Mouse (Mus musculus): Measurements from ENCODE around the gene Alkbh6. TPM values are rescaled to one million over a fixed set of nuclear protein-coding genes. Genes with fewer than 3 reads are reported as not detected.

The Alkbh6 gene
- total RNA-seq, 2 experiments from 2014 or later = 65.7 to 71.4 TPM

DNA sequence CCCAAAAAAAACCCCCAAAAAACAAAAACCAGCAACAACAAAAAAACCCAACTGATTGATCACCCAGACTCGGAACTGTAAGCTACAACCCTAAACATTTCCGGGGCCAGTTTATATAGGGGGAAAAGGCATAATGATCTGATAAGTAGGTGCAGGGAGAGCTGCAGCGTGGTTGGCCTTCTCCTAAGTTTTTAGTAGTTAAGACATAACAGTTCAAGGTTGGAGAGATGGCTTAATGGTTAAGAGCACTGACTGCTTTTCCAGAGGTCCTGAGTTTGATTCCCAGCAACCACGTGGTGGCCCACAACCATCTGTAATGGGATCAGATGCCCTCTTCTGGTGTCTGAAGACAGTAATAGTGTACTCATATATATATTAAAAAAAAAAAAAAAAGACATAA, 27.0 kb upstream of the Alkbh6 start:
- Histone ChIP-seq H3K27ac (no peak overlapping the region; the same call in 1 of the 2 replicates), H3K4me3 (no peak overlapping the region)
- TF ChIP-seq CTCF (IDR thresholded peaks at IDR 0.05) = no peak
- no peak for DNase-seq (ENCODE audit: extremely low spot score in 1 of 2, low spot score in 2 of 2)
- intact Hi-C loops (cut with DNase I) = loop anchor here (5.0 kb wide), 1 partner anchor 49 kb away; the partner anchor contains the start of genes Polr2i and Tbcb

DNA sequence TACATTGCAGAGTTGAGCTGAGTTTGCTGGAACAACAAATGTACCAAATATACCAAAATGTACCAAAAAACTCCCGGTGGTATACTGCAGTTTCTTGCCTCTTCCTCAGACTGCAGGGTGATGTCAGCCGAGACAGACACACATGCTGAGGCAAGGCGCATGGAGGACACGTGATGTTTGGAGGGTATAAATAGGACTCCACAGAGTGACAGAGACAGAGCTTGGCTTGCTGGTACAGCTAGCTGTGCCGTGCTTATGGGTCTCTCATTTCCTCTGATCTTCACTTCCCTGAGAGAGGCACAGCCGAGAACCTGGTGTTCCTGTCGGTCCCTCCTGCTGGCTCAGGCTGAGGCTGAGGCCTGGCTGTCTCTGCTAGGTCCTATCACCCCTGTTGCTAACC, 25.8 kb upstream of the Alkbh6 start:
- intact Hi-C loops (cut with DNase I) = loop anchor here (5.0 kb wide), 1 partner anchor 50 kb away; the partner anchor contains the start of genes Polr2i and Tbcb
- TF ChIP-seq CTCF (IDR thresholded peaks at IDR 0.05) = no peak
- Histone ChIP-seq H3K27ac (0 out of 2 replicates have a peak overlapping the region, but pooled peaks have one; percentile 8), H3K4me3 (no peak overlapping the region)
- no peak for DNase-seq (ENCODE audit: extremely low spot score in 1 of 2, low spot score in 2 of 2)

DNA sequence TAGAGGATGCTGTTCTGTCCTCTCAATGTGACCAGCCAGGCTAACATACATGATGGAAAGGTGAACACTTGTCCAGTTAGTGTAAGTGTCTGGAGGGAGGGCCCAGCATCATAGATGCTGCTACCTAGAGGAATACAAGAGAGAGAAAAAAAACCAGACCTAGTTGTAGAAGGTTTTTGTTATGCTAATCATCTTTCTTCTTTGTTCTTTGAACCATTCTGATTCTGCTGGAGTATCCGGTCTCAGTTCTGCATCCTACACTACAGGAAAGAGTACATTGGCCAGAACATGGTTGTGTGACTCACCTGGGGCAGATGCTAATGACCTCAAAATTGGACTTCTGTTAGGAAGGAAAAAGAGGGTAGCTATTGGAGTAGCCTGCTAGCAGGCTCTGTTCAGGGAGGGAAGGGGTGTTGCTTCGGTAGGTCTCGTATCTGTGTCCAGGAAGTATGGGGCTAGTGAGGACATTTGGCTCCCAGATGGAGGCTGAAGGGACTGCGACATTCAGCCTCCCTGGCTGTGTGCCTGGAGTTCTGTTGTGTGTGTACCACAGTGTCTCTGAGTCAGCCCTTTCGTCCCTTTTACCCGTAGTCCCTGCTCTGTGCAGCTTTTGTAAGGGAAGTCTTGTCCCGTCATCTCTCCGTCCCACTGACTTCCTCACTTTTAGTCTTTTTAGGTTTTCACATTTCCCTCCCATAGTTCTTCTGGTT, 21.7 kb upstream of the Alkbh6 start:
- DNase-seq (ENCODE audit: extremely low spot score in 1 of 2, low spot score in 2 of 2) = no peak
- Histone ChIP-seq H3K4me3 (no peak overlapping the region), H3K27ac (no peak overlapping the region)
- intact Hi-C loops (cut with DNase I) = no loop called here
- no peak for TF ChIP-seq CTCF (IDR thresholded peaks at IDR 0.05)

DNA sequence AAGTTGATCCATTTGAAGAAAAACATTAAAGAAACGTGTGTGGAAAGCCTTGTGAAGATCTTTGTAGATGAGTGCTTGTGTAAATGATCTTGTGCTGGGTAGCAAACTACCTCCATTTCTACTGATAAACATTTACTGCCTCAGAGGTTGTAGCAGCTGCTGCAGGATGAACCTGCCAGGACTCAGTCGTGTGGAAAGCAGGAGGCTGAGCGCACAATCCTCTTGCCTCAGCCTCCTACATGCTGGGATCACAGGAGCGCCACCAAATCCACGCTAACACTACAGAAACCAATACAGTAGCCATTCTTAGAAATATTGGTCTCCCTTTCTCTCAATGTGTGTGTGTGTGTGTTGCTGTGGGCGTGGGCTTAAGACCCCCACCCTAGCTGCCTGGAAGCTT, 20.5 kb upstream of the Alkbh6 start:
- H3K4me3 ChIP-seq = no peak overlapping the region
- no peak for DNase-seq (ENCODE audit: extremely low spot score in 1 of 2, low spot score in 2 of 2)
- H3K27ac ChIP-seq = no peak overlapping the region
- TF ChIP-seq CTCF (IDR thresholded peaks at IDR 0.05) = no peak
- intact Hi-C loops (cut with DNase I) = no loop called here

DNA sequence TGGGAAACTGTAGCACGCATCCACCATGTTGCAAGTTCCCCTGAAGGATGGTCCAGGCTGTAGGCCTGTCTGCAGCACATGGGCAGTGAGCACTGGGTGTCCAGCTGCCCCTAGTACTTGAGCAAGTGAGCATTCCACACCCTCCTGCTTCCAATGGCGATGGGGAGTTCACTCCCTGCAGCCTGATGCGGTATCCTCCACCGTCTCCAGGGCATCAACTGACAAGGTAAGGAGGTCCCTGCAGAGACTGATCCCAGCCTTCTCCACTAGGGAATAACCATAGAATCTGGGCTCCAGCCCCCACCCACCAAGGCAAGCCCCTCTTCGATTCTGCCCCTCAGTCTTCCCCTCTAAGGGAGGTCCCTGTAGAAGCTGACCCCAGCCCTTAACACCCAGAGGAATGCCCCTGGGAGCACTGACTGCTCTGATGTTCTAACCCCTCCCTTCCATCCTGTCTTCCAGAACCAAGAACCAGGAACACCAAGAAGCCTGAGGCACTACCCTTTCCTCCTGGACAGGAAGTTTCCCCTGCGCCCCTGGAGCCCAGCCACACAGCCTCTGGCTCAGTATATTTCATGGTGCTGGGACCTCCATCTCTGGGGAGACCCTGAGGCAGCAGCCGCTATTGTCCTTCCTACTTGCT, 19.3 kb upstream of the Alkbh6 start:
- DNase-seq (ENCODE audit: extremely low spot score in 1 of 2, low spot score in 2 of 2) = no peak
- Histone ChIP-seq H3K4me3 (no peak overlapping the region), H3K27ac (no peak overlapping the region)
- TF ChIP-seq CTCF (IDR thresholded peaks at IDR 0.05) = no peak
- intact Hi-C loops (cut with DNase I) = no loop called here

DNA sequence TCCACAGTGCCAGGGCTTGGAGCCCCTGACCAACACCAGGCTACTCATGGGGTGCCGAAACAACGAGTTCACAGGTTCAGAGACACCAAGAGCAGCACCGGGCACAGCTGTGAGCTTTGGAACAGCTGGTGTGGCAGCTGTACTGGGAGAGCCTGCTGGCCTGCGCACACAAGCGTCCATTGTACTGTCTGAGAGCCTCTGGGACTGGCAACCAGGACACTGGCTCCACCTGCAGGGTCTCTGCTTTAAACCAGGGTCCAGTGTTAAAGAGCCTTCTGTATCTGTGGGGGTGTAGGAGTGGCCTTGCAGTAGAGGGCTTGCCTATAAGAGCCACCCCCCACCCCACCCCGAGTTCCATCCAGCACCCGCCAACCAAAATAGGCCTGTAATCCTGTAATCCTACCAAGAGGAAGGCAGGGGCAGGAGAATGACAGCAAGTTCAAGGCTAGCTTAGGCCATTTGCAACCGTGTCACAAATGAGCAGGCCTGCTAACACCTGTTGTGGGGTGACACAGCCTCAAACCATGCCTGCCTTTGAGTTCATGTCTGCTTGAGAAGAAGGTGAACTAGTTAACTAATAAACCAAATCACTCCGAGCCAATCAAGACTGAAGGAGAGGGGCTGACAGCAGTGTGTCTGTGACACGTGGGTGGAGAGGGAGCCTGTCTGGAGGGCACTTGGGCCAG, 18.7 kb upstream of the Alkbh6 start:
- peak; percentile 9 for TF ChIP-seq CTCF (IDR thresholded peaks at IDR 0.05)
- Histone ChIP-seq H3K4me3 (no peak overlapping the region), H3K27ac (no peak overlapping the region)
- intact Hi-C loops (cut with DNase I) = no loop called here
- no peak for DNase-seq (ENCODE audit: extremely low spot score in 1 of 2, low spot score in 2 of 2)

DNA sequence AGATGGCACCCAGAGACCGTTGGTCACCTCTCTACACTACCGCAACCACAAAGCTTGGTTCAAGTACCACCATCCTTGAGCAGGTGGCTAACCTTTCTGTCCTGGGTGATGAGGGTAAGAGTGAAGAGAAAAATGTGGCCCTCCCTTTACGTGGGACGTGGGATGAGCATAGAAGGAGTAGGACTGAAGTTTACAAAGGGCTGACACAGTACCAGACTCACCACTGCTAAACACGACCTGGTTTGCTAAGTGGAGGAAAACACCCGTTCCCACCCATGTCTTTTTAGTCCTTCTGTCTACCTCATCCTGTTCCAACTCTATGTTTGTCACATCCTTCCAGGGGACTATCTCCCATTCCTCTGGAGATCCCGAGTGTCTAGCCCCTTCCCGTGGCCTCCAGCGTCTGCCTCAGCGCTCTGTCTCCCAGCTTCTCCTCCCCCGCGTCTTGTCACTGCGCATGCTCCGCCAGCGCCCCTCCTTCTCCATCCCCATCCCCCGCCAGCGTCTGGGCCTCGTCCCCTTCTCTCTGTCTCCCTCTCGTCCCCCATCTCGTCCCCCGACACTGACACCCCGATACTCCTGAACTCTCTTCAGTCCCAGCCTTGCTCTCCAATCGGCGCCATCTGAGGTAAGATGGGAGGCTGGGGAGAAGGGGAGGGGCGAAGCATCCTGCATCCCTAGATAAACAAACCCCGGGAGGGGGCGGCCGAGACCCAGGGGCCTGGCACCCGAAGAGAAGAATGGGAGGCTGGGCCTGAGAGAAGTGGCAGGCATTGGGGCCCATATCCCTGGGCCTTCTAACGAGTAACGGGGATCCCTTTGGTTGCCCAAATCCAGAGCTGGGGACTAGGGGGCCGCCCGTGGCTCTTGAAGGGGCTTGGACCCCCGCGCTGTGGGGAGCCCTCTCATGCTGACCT, 17.0 kb upstream of the Alkbh6 start, which contains the start of gene Clip3:
Clip3 (plus strand) TSS at position 514 of the 917 bp plus-strand sequence.
- intact Hi-C loops (cut with DNase I) = no loop called here
- TF ChIP-seq CTCF (IDR thresholded peaks at IDR 0.05) = no peak; the same call in 1 of the 2 replicates

DNA sequence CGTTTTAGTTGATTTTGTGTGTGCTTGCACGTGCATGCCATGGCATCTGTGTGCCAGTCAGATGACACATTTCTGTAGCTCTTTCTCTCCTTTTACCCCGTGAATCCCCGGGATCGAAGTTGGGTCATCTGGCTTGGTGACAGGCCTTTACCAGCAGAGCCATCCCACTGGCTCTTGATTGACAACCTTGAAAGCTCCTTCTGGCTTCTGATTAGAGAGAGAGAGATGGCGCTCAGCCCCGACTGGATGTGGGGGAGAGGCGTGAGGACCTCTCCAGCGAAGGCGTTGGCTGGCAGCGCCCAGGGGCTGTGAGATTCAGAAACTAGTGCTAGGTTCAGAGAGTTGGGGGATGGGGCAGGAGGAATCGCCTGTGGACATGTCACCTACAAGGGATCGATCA, 14.7 kb upstream of the Alkbh6 start:
- no peak for TF ChIP-seq CTCF (IDR thresholded peaks at IDR 0.05)
- Histone ChIP-seq H3K27ac (peak overlapping the region; percentile 72; the same call in 1 of the 2 replicates), H3K4me3 (peak overlapping the region; percentile 27)
- DNase-seq (ENCODE audit: extremely low spot score in 1 of 2, low spot score in 2 of 2) = peak in 1 of 2 experiments; percentile 25
- intact Hi-C loops (cut with DNase I) = no loop called here

More for the DNA sequence above, 17.0 kb upstream of the Alkbh6 start, which contains the start of gene Clip3:
- DNase-seq (ENCODE audit: extremely low spot score in 1 of 2, low spot score in 2 of 2) = peak; percentile 88 to 94
- Histone ChIP-seq H3K4me3 (peak within 1 kb of the TSS; percentile 74), H3K27ac (peak within 1 kb of the TSS; percentile 98)

DNA sequence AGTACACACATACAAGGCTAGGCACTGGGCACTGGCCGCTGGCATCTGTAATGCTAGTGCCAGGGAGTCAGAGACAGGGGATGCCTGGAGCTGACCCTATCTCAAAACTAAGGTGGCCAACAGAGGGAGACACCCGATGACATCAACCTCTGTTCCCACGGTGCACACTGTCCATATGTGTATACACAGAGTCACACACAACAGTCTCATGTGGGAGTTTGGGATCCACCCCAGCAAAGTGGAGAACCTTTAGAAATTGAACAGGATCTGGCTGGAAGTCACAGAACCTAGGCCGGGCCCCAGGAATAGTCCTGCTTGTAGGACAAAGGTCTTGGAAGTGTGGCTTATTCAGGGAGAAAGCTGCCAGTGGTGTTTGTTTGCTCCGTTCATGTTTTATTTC, 14.2 kb upstream of the Alkbh6 start:
- no peak for TF ChIP-seq CTCF (IDR thresholded peaks at IDR 0.05)
- intact Hi-C loops (cut with DNase I) = no loop called here
- peak overlapping the region; percentile 27 for H3K4me3 ChIP-seq
- peak overlapping the region; percentile 72 for H3K27ac ChIP-seq
- no peak for DNase-seq (ENCODE audit: extremely low spot score in 1 of 2, low spot score in 2 of 2)

DNA sequence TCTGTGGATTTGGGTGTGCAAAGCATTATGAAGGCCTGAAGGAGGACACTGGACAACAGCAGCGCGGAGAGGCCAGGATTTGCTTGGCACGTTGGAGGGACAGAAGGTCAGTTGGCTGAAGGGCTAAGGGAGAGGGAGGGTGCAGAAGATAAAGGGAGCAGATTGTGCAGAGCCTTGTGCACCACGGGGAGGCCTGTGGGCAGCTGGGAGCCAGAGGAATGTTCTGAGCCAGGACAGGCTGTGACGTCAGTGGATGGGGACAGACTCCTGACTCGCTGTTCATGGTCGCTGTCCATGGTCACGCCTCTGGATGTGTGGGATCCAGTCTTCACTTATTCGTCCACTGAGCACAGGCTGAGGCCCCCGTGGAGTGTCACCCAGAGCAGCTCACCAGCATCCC, 13.4 kb upstream of the Alkbh6 start:
- H3K27ac ChIP-seq = no peak overlapping the region
- DNase-seq (ENCODE audit: extremely low spot score in 1 of 2, low spot score in 2 of 2) = peak in 1 of 2 experiments; percentile 43
- no peak for TF ChIP-seq CTCF (IDR thresholded peaks at IDR 0.05)
- intact Hi-C loops (cut with DNase I) = no loop called here
- no peak overlapping the region; the same call in 1 of the 2 replicates for H3K4me3 ChIP-seq

DNA sequence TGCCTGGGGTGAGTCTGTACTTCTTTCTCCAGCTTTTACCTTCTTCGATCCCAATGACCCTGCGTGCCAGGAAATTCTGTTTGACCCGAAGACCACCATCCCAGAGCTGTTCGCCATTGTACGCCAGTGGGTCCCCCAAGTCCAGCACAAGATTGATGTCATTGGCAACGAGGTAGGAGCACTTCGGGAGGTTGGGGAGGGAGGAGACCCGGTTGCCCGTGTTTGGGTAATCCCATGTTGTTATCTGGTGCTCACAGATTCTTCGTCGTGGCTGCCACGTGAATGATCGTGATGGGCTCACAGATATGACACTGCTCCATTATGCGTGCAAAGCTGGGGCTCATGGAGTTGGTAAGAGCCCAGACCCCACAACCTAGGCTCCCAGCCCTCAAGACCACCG, 11.7 kb upstream of the Alkbh6 start:
- DNase-seq (ENCODE audit: extremely low spot score in 1 of 2, low spot score in 2 of 2) = no peak
- intact Hi-C loops (cut with DNase I) = no loop called here
- no peak for TF ChIP-seq CTCF (IDR thresholded peaks at IDR 0.05)
- H3K27ac ChIP-seq = no peak overlapping the region
- H3K4me3 ChIP-seq = no peak overlapping the region

All from left cerebral cortex, adult 2 months (tissue).